Mouse (Mus musculus) C2C12 (cell line): ENCODE data around the gene Cpa5.

Experiments used
- CTCF ChIP-seq: IDR thresholded peaks from one replicate; pipeline ENCODE4 v1.5.1; 2011; ENCODE audit not compliant: control insufficient read depth, insufficient read depth, insufficient read length
- MYOD1 ChIP-seq: IDR thresholded peaks from one replicate; pipeline ENCODE4 v1.6.1; 2011; ENCODE audit warnings: low read depth; ENCODE audit not compliant: control insufficient read depth, insufficient read length

- no peak for TF ChIP-seq CTCF
- peak; percentile 32 for TF ChIP-seq MYOD1
These were observed 24.6 kb downstream of the Cpa5 start for GRCm38 (mm10) chr6:30635361-30635862.
